Mouse (Mus musculus) testis, adult 2 months (tissue): ENCODE results near the gene Pfkp.

Experiments used
- CTCF ChIP-seq: fragments of 200-500 bp; IDR thresholded peaks from 2 replicates; pipeline ENCODE4 v1.5.1; 2012; ENCODE audit warnings: low read depth, mild to moderate bottlenecking, inconsistent platforms, low read length, moderate library complexity; ENCODE audit not compliant: control insufficient read depth, insufficient read depth, insufficient replicate concordance
- POLR2A ChIP-seq: fragments of 200-500 bp; IDR thresholded peaks from 2 replicates; pipeline ENCODE4 v1.6.1; 2012; ENCODE audit warnings: low read depth, mild to moderate bottlenecking, inconsistent platforms, low read length, moderate library complexity; ENCODE audit not compliant: control insufficient read depth

GRCm38 (mm10) chr13:6618711-6619110, 29.9 kb downstream of the Pfkp start:
- TF ChIP-seq CTCF (no peak), POLR2A (no peak)
